Mouse (Mus musculus): Measurements from ENCODE around the gene Rreb1.

Gene Rreb1

GRCm38 (mm10) chr13:37941950-37942886 is 164.0 kb downstream of the Rreb1 start:
- no peak for DNase-seq (ENCODE audit: low spot score in 2 of 2)

- no peak for DNase-seq (ENCODE audit: low spot score in 2 of 2)
Observed at GRCm38 (mm10) chr13:37942887-37943331, 164.7 kb downstream of the Rreb1 start.

GRCm38 (mm10) chr13:37943466-37943865 is 165.3 kb downstream of the Rreb1 start:
- DNase-seq (ENCODE audit: low spot score in 2 of 2), result no peak

GRCm38 (mm10) chr13:37944306-37944705 is 166.1 kb downstream of the Rreb1 start:
- DNase-seq (ENCODE audit: low spot score in 2 of 2), result no peak

- DNase-seq (ENCODE audit: low spot score in 2 of 2), result no peak
Observed at GRCm38 (mm10) chr13:37945392-37945791, 167.2 kb downstream of the Rreb1 start.

GRCm38 (mm10) chr13:37946734-37947133 is 168.5 kb downstream of the Rreb1 start:
- DNase-seq (ENCODE audit: low spot score in 2 of 2), result peak; percentile 74 to 79

- no peak for DNase-seq (ENCODE audit: low spot score in 2 of 2)
Observed at GRCm38 (mm10) chr13:37952981-37953380, 174.8 kb downstream of the Rreb1 start.

GRCm38 (mm10) chr13:37954318-37954717 is 176.1 kb downstream of the Rreb1 start:
- DNase-seq (ENCODE audit: low spot score in 2 of 2), result no peak

GRCm38 (mm10) chr13:37958498-37959238 is 180.5 kb downstream of the Rreb1 start:
- no peak for DNase-seq (ENCODE audit: low spot score in 2 of 2)

GRCm38 (mm10) chr13:37959239-37959907 is 181.2 kb downstream of the Rreb1 start:
- no peak for DNase-seq (ENCODE audit: low spot score in 2 of 2)

- no peak for DNase-seq (ENCODE audit: low spot score in 2 of 2)
Observed at GRCm38 (mm10) chr13:37959936-37960335, 181.7 kb downstream of the Rreb1 start.

- no peak for DNase-seq (ENCODE audit: low spot score in 2 of 2)
Observed at GRCm38 (mm10) chr13:37962541-37962940, 184.3 kb downstream of the Rreb1 start.

- peak; percentile 42 to 62 for DNase-seq (ENCODE audit: low spot score in 2 of 2)
Observed at GRCm38 (mm10) chr13:37963354-37964007, 185.3 kb downstream of the Rreb1 start.

- DNase-seq (ENCODE audit: low spot score in 2 of 2), result no peak
Observed at GRCm38 (mm10) chr13:37964128-37965087, 186.2 kb downstream of the Rreb1 start.

- DNase-seq (ENCODE audit: low spot score in 2 of 2), result no peak
Observed at GRCm38 (mm10) chr13:37965126-37965914, 187.1 kb downstream of the Rreb1 start.

- no peak for DNase-seq (ENCODE audit: low spot score in 2 of 2)
Observed at GRCm38 (mm10) chr13:37966256-37967051, 188.3 kb downstream of the Rreb1 start.

- no peak for DNase-seq (ENCODE audit: low spot score in 2 of 2)
Observed at GRCm38 (mm10) chr13:37967052-37967437, 188.8 kb downstream of the Rreb1 start.

GRCm38 (mm10) chr13:37967565-37967964 is 189.4 kb downstream of the Rreb1 start:
- DNase-seq (ENCODE audit: low spot score in 2 of 2), result no peak

GRCm38 (mm10) chr13:37969337-37969736 is 191.1 kb downstream of the Rreb1 start:
- DNase-seq (ENCODE audit: low spot score in 2 of 2), result peak; percentile 88 to 92
